10 mouse cellular contexts compared by ENCODE assay signal in the genomic region with DNA sequence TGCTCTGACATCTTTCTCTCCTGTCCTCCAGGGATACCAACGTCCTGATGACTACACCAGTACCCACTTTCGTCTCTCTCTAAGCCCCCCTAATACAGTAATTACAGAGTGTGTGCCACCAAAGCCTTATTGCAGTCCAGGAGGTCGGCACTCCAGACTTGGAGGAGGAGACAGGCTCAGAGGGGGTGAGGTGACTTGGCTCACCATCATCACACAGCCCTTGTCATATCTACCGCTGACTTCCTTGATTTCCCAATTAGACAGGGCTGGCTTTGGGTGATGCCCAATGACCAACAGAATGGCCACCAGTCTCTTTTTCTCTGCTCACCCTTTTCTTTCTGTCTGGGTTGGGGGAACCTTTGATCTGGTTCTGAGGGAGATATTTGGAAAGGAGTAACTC. TPM values are rescaled to one million over a fixed set of nuclear protein-coding genes. Genes with fewer than 3 reads are reported as not detected.
DNase-seq lines count a peak whose midpoint lies in the region; ATAC-seq and TF ChIP-seq lines count a peak whose summit lies in the region.
"Had no signal": no experiment of that assay in that cellular context is flagged by ENCODE, and none has a peak within 500 bp of the region (broad histone marks: within the 10 kb centered on the region; RNA-seq: fewer than 3 reads in every experiment).

No protein-coding gene starts in this region.

- 79% methylated on average over 4 of the region's 4 CpGs for WGBS in heart, embryonic 14.5 days
- 71% methylated on average over 4 of the region's 4 CpGs for whole genome bisulfite sequencing in heart, embryonic 10.5 days
- WGBS in liver, adult 2 months: 51% methylated on average over 4 of the region's 4 CpGs
- WGBS in intestine, embryonic 16.5 days: 72% methylated on average over 4 of the region's 4 CpGs
- 50% methylated on average over 4 of the region's 4 CpGs for WGBS in liver, postnatal 0 days (ENCODE audit: insufficient replicate concordance)

- peak overlapping the region; percentile 72 for H3K4me2 ChIP-seq in heart, embryonic 14.5 days (ENCODE audit: low read length)
- H3K4me2 ChIP-seq in intestine, embryonic 16.5 days (ENCODE audit: low read depth, low read length): peak overlapping the region; percentile 87
- H3K4me2 ChIP-seq in liver, postnatal 0 days (ENCODE audit: low read depth, low read length): peak overlapping the region; percentile 66

- peak overlapping the region; percentile 84 for H3K9ac ChIP-seq in heart, embryonic 14.5 days (ENCODE audit: low read length)
- H3K9ac ChIP-seq in liver, adult 2 months (ENCODE audit: low read depth, low read length): peak overlapping the region; percentile 8; the same call in 1 of the 2 replicates
- H3K9ac ChIP-seq in intestine, embryonic 16.5 days (ENCODE audit: low read depth, low read length): peak overlapping the region; percentile 92
- no peak overlapping the region for H3K9ac ChIP-seq in liver, postnatal 0 days (replicated peaks)

- no peaks in the 10 kb centered on the region for H3K36me3 ChIP-seq in heart, embryonic 14.5 days (ENCODE audit: control insufficient read depth, insufficient read depth, low read length)
- no peaks in the 10 kb centered on the region for H3K36me3 ChIP-seq in heart, embryonic 10.5 days
- H3K36me3 ChIP-seq in liver, adult 2 months (ENCODE audit: control insufficient read depth, insufficient read depth, low read length): no peaks in the 10 kb centered on the region
- H3K36me3 ChIP-seq in intestine, embryonic 16.5 days (ENCODE audit: control insufficient read depth, insufficient read depth, low read length): no peaks in the 10 kb centered on the region
- no peaks in the 10 kb centered on the region for H3K36me3 ChIP-seq in liver, postnatal 0 days (replicated peaks; ENCODE audit: insufficient read depth, low read length)

- no peak for TF ChIP-seq EP300 in liver, postnatal 0 days (IDR thresholded peaks at IDR 0.05; ENCODE audit: low read depth)

- no peak overlapping the region for H3K27ac ChIP-seq in heart, embryonic 14.5 days (replicated peaks in 1 of 2; ENCODE audit: control insufficient read depth in 1 of 2, insufficient read depth in 1 of 2, low read depth in 2 of 2, low read length in 2 of 2)
- no peak overlapping the region for H3K27ac ChIP-seq in heart, embryonic 10.5 days
- H3K27ac ChIP-seq in liver, adult 2 months (replicated peaks; ENCODE audit: insufficient read depth, low read depth, low read length): no peak overlapping the region
- H3K27ac ChIP-seq in intestine, embryonic 16.5 days (ENCODE audit: low read length): no peak overlapping the region
- H3K27ac ChIP-seq in liver, postnatal 0 days (ENCODE audit: low read depth): no peak overlapping the region

- peaks cover 38 to 57% of the 10 kb centered on the region in 2 experiments for H3K4me1 ChIP-seq in heart, embryonic 14.5 days (ENCODE audit: control insufficient read depth in 2 of 2, insufficient read depth in 2 of 2, low read length in 2 of 2)
- peaks cover 68% of the 10 kb centered on the region for H3K4me1 ChIP-seq in heart, embryonic 10.5 days
- peaks cover 10% of the 10 kb centered on the region; the same call in 1 of the 2 replicates for H3K4me1 ChIP-seq in liver, adult 2 months (ENCODE audit: control insufficient read depth, insufficient read depth, low read length)
- H3K4me1 ChIP-seq in intestine, embryonic 16.5 days (ENCODE audit: control insufficient read depth, insufficient read depth, low read length): peaks cover 50% of the 10 kb centered on the region
- peaks cover 33% of the 10 kb centered on the region for H3K4me1 ChIP-seq in liver, postnatal 0 days (ENCODE audit: insufficient read depth)

- TF ChIP-seq POLR2A in liver, adult 2 months (IDR thresholded peaks at IDR 0.05; ENCODE audit: extremely low read depth, insufficient read depth, low read length): no peak

- no peaks in the 10 kb centered on the region for H3K27me3 ChIP-seq in heart, embryonic 14.5 days (ENCODE audit: control insufficient read depth, insufficient read depth, low read length)
- peaks cover 22% of the 10 kb centered on the region for H3K27me3 ChIP-seq in heart, embryonic 10.5 days (ENCODE audit: insufficient read depth, poor library complexity, severe bottlenecking)
- no peaks in the 10 kb centered on the region for H3K27me3 ChIP-seq in liver, adult 2 months (ENCODE audit: control insufficient read depth, insufficient read depth, low read length)
- H3K27me3 ChIP-seq in intestine, embryonic 16.5 days (replicated peaks; ENCODE audit: control insufficient read depth, insufficient read depth, low read length): no peaks in the 10 kb centered on the region
- peaks cover 17% of the 10 kb centered on the region; the same call in 1 of the 2 replicates for H3K27me3 ChIP-seq in liver, postnatal 0 days (ENCODE audit: insufficient read depth, low read length)

- DNase-seq in heart, embryonic 10.5 days (ENCODE audit: low spot score): no peak
- DNase-seq in liver, adult 2 months (ENCODE audit: extremely low read depth, low read depth, low spot score): no peak
- no peak for DNase-seq in liver
- DNase-seq in liver, postnatal 0 days: no peak
- no peak for DNase-seq in testis, postnatal 10 days (ENCODE audit: low spot score)
- DNase-seq in thymus, adult 18-20 months: no peak
- DNase-seq: gastrocnemius, postnatal 14 days; kidney, postnatal 14 days had no signal

- ATAC-seq in heart, embryonic 14.5 days (ENCODE audit: insufficient number of reproducible peaks, insufficient read depth, low FRiP score, low read depth): no peak
- no peak for ATAC-seq in intestine, embryonic 16.5 days
- ATAC-seq in liver, postnatal 0 days: no peak

- H3K9me3 ChIP-seq in heart, embryonic 14.5 days (ENCODE audit: control insufficient read depth, low read length): no peaks in the 10 kb centered on the region
- no peaks in the 10 kb centered on the region for H3K9me3 ChIP-seq in heart, embryonic 10.5 days
- no peaks in the 10 kb centered on the region for H3K9me3 ChIP-seq in intestine, embryonic 16.5 days (ENCODE audit: control insufficient read depth, low read length)
- no peaks in the 10 kb centered on the region for H3K9me3 ChIP-seq in liver, postnatal 0 days (ENCODE audit: low read length)

- H3K4me3 ChIP-seq in heart, embryonic 14.5 days (ENCODE audit: control insufficient read depth in 1 of 2, insufficient read depth in 1 of 2, low read depth in 1 of 2, low read length in 2 of 2): peak overlapping the region in 1 of 2 experiments; percentile 76; a peak in 1 of 4 replicates
- no peak overlapping the region for H3K4me3 ChIP-seq in heart, embryonic 10.5 days
- H3K4me3 ChIP-seq in liver, adult 2 months (ENCODE audit: insufficient read depth, low read depth, low read length): no peak overlapping the region
- peak overlapping the region; percentile 83 for H3K4me3 ChIP-seq in intestine, embryonic 16.5 days (ENCODE audit: low read length)
- no peak overlapping the region for H3K4me3 ChIP-seq in liver, postnatal 0 days (ENCODE audit: low read depth, low read length)

- H3K79me2 ChIP-seq in liver, adult 2 months (ENCODE audit: control insufficient read depth, insufficient read depth, low read length): peaks cover 7% of the 10 kb centered on the region; the same call in 1 of the 2 replicates

- TF ChIP-seq CTCF in liver, adult 2 months (IDR thresholded peaks at IDR 0.05; ENCODE audit: low read depth, low read length): no peak
- no peak for TF ChIP-seq CTCF in liver, postnatal 0 days (IDR thresholded peaks at IDR 0.05; ENCODE audit: low read depth)

RNA-seq across cellular contexts. Expression of a gene that starts 1.4 kb away (rescaled TPM):
- polyA plus RNA-seq in heart, embryonic 14.5 days (2014; fragmentation: Nextera tagmentation; extraction: Ambion mirVana): 35.6 and 36.4 TPM in 2 replicates
- 21.0 and 25.9 TPM in 2 replicates for polyA plus RNA-seq in heart, embryonic 10.5 days (2016; fragmentation: Nextera tagmentation; extraction: Ambion mirVana)
- total RNA-seq in liver, adult 2 months (2014; rRNA removed): 4.1 and 6.8 TPM in 2 replicates
- polyA plus RNA-seq in liver, adult 2 months (2012; rRNA removed): 4.0 and 13.3 TPM in 2 replicates
- polyA plus RNA-seq in intestine, embryonic 16.5 days (2015; fragmentation: Nextera tagmentation; extraction: Ambion mirVana): 160 and 206 TPM in 2 replicates
- 13.7 and 15.7 TPM in 2 replicates for polyA plus RNA-seq in liver, postnatal 0 days (2015; fragmentation: Nextera tagmentation; extraction: Ambion mirVana)
